Mouse (Mus musculus) cortical plate, adult 2 months (tissue): ENCODE results near the gene Snta1.

Source experiments
- CTCF ChIP-seq: fragments of 200-500 bp; IDR thresholded peaks from 2 replicates; pipeline ENCODE4 v1.5.1; 2011; ENCODE audit warnings: mild to moderate bottlenecking, control low read depth, low read length; ENCODE audit not compliant: insufficient read depth; ENCODE audit errors: extremely low read depth
- POLR2A ChIP-seq: fragments of 200-500 bp; IDR thresholded peaks from 2 replicates; pipeline ENCODE4 v1.6.1; 2011; ENCODE audit warnings: mild to moderate bottlenecking, low read length, control low read depth; ENCODE audit not compliant: insufficient read depth; ENCODE audit errors: extremely low read depth

DNA sequence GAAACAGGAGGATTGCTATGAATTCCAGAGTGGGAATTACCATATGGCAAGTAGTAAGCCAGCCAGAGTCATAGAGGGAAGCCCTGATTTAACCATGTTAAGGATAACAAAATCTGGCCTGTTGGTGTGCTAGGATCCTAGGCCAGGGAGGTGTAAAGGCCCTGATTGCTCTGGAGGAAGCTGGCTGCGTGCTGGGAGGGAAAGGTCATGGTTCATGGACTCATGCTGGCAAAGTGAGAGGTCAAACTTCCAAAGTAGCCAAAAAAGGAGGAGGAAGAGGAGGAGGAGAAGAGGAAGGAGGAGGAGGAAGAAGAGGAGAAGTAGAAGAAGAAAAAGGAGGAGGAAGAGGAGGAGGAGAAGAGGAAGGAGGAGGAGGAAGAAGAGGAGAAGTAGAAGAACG is 24.8 kb upstream of the Snta1 start:
- TF ChIP-seq CTCF: no peak
- TF ChIP-seq POLR2A: no peak
